Mouse (Mus musculus) E14TG2a.4 (cell line): ENCODE results near the gene Znhit6.

Source experiments
- CTCF ChIP-seq: conservative IDR thresholded peaks from 2 replicates; pipeline ENCODE4 v1.5.1; 2014; ENCODE audit warnings: low read length
- NANOG ChIP-seq: IDR thresholded peaks from 2 replicates; pipeline ENCODE4 v1.6.1; 2014; ENCODE audit warnings: borderline replicate concordance, low read length, mixed read lengths
- POU5F1 ChIP-seq: IDR thresholded peaks from 2 replicates; pipeline ENCODE4 v1.6.1; 2014; ENCODE audit warnings: low read length, borderline replicate concordance

GRCm38 (mm10) chr3:145601345-145601744, 25.3 kb downstream of the Znhit6 start:
- TF ChIP-seq CTCF: no peak
- TF ChIP-seq POU5F1: no peak
- no peak for TF ChIP-seq NANOG
